Mouse (Mus musculus): ENCODE measurements around the gene Zfp445. TPM values are rescaled to one million over a fixed set of nuclear protein-coding genes. Genes with fewer than 3 reads are reported as not detected.
"Not testable (repeated sequence)": the region's sequence is repeated elsewhere in the genome, so short reads cannot be mapped to it uniquely, and the experiment has no call there.

Zfp445 gene
- total and polyA plus RNA-seq, 3 experiments = 25.4 to 61.5 (median 45.5) TPM

DNA sequence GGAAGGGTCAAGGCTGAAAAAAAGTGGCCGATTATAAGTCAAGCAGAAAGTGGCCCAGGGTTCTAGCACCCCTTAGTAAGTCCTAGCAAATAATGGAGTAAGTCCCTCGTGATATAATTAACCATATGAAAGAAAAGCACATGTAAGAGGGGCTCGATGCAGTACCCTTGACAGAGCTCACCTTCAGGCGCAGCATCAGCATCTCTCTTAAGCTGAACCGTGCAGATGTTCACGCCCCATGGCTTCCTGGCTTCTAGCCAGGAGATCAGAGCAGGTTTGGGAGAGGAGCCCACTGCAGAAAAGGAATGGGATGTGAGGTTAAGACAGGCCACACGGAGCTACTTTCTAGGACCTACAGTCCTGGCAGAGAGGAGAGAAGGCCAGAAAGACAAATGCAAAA, 11.3 kb downstream of the Zfp445 start:
- no peaks in the 10 kb centered on the region for H3K27me3 ChIP-seq (ENCODE audit: control insufficient read depth in 1 of 2, insufficient read depth in 2 of 2, low read length in 2 of 2)
- H3K36me3 ChIP-seq (ENCODE audit: control insufficient read depth in 1 of 2, insufficient read depth in 2 of 2, low read length in 2 of 2) = peaks cover 0 to 65% of the 10 kb centered on the region in 2 experiments; a peak in 2 of 4 replicates
- no peak overlapping the region for H3K9ac ChIP-seq (ENCODE audit: control insufficient read depth, low read depth, low read length, poor library complexity, severe bottlenecking)
- no peak for DNase-seq (ENCODE audit: low read depth, low spot score)
- no peak for TF ChIP-seq CHD2 (IDR thresholded peaks at IDR 0.05; ENCODE audit: low read length)
- no peaks in the 10 kb centered on the region for H3K9me3 ChIP-seq (replicated peaks; ENCODE audit: insufficient read depth, low read length)
- no peaks in the 10 kb centered on the region for H3K4me1 ChIP-seq (ENCODE audit: control insufficient read depth in 1 of 2, insufficient read depth in 2 of 2, low read length in 2 of 2)
- no peak overlapping the region for H3K4me3 ChIP-seq (ENCODE audit: control insufficient read depth in 1 of 2, insufficient read depth in 1 of 2, low read depth in 2 of 2, low read length in 2 of 2)
- H3K79me2 ChIP-seq (ENCODE audit: control insufficient read depth, insufficient read depth, low read length, poor library complexity) = no peaks in the 10 kb centered on the region
- H3K27ac ChIP-seq (ENCODE audit: control insufficient read depth, low read depth, low read length) = no peak overlapping the region

DNA sequence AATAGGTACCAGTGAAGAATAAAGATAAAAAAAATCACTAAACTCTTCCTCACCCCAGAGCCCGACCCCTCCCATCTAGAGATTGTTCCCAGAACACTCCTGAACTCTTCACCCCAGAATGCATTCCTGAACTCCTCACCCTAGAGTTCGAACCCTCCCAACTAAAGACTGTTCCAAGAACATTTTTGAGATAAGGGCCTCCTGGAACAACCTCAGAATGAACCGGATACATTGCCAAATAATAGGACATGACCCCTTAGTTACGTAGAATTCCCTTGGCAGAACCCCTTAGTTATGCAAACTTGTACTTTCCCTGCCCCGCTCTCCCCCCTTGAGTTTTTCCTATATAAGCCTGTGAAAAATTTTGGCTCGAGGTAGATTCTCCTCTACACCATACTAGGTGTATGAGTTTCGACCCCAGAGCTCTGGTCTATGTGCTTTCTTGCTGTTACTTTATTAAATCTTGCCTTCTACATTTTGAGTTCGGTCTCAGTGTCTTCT, 17.9 kb downstream of the Zfp445 start:
- H3K36me3 ChIP-seq (ENCODE audit: control insufficient read depth in 1 of 2, insufficient read depth in 2 of 2, low read length in 2 of 2) = peaks cover 0 to 12% of the 10 kb centered on the region in 2 experiments; a peak in 2 of 4 replicates
- not testable (repeated sequence) for H3K27me3 ChIP-seq (ENCODE audit: control insufficient read depth in 1 of 2, insufficient read depth in 2 of 2, low read length in 2 of 2); H3K79me2 ChIP-seq (ENCODE audit: control insufficient read depth, insufficient read depth, low read length, poor library complexity); H3K9ac ChIP-seq (ENCODE audit: control insufficient read depth, low read depth, low read length, poor library complexity, severe bottlenecking); H3K9me3 ChIP-seq (replicated peaks; ENCODE audit: insufficient read depth, low read length); DNase-seq (ENCODE audit: low read depth, low spot score); H3K27ac ChIP-seq (ENCODE audit: control insufficient read depth, low read depth, low read length); H3K4me1 ChIP-seq (ENCODE audit: control insufficient read depth in 1 of 2, insufficient read depth in 2 of 2, low read length in 2 of 2); H3K4me3 ChIP-seq (ENCODE audit: control insufficient read depth in 1 of 2, insufficient read depth in 1 of 2, low read depth in 2 of 2, low read length in 2 of 2)

DNA sequence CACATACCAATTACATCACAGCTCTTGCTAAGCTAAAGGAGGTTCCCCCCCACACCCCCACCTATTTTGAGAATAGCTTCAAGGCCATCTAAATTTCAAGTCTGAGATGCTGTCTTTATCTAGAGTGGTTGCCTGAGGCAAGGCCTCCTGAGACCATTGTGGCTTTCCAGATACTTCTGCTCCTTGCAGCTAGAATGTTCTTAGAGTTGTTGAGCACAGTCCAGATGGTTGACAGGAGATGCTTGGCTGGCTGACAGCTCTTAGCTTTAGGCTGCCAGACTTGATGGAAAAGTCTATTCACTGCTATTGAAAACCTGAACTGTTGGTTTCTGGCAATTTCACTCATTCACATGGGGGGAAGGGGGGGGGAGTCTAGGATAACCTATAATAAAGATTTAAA, 19.6 kb downstream of the Zfp445 start:
- no peak for TF ChIP-seq ELF1 (IDR thresholded peaks at IDR 0.05; ENCODE audit: low read depth, low read length)
- TF ChIP-seq EP300 (IDR thresholded peaks at IDR 0.05; ENCODE audit: low read depth in 1 of 2, low read length in 2 of 2) = no peak
- no peak for TF ChIP-seq BHLHE40 (IDR thresholded peaks at IDR 0.05; ENCODE audit: borderline replicate concordance, low read depth, low read length)

DNA sequence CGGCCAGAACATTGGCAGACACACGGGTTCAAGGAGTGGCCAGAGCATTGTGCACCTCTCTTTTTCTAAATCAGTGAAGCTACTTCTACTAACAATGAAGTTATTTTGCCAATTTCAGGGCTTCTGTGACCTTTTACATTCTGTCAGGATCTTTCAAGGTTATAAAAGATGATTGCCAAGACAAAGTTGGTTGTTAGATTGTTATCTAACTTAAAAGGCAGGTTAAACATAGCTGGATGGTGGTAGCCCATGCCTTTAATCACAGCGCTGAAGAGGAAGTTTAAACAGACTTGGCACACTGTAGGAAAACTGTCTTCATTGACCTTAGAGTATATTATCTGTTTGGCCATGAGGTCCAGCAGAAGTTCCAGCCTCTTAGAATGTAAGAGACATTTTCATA, 20.2 kb downstream of the Zfp445 start:
- no peak for DNase-seq (ENCODE audit: low read depth, low spot score)
- H3K79me2 ChIP-seq (ENCODE audit: control insufficient read depth, insufficient read depth, low read length, poor library complexity) = no peaks in the 10 kb centered on the region
- no peaks in the 10 kb centered on the region for H3K9me3 ChIP-seq (replicated peaks; ENCODE audit: insufficient read depth, low read length)
- H3K9ac ChIP-seq (ENCODE audit: control insufficient read depth, low read depth, low read length, poor library complexity, severe bottlenecking) = no peak overlapping the region
- H3K4me3 ChIP-seq (ENCODE audit: control insufficient read depth in 1 of 2, insufficient read depth in 1 of 2, low read depth in 2 of 2, low read length in 2 of 2) = no peak overlapping the region
- H3K36me3 ChIP-seq (ENCODE audit: control insufficient read depth in 1 of 2, insufficient read depth in 2 of 2, low read length in 2 of 2) = peaks cover 0 to 2% of the 10 kb centered on the region in 2 experiments; a peak in 1 of 4 replicates
- no peaks in the 10 kb centered on the region for H3K4me1 ChIP-seq (ENCODE audit: control insufficient read depth in 1 of 2, insufficient read depth in 2 of 2, low read length in 2 of 2)
- H3K27me3 ChIP-seq (ENCODE audit: control insufficient read depth in 1 of 2, insufficient read depth in 2 of 2, low read length in 2 of 2) = no peaks in the 10 kb centered on the region
- H3K27ac ChIP-seq (ENCODE audit: control insufficient read depth, low read depth, low read length) = no peak overlapping the region
- no peak for TF ChIP-seq TBP (IDR thresholded peaks at IDR 0.05; ENCODE audit: low read depth, low read length)
- no peak for TF ChIP-seq SIN3A (IDR thresholded peaks at IDR 0.05; ENCODE audit: low read length)
- TF ChIP-seq MYC (IDR thresholded peaks at IDR 0.05; ENCODE audit: low read depth, low read length) = no peak
- TF ChIP-seq ZNF384 (IDR thresholded peaks at IDR 0.05; ENCODE audit: low read depth, low read length) = no peak
- no peak for TF ChIP-seq MAFK (IDR thresholded peaks at IDR 0.05; ENCODE audit: borderline replicate concordance, low read depth, low read length)
- no peak for TF ChIP-seq E2F4 (IDR thresholded peaks at IDR 0.05; ENCODE audit: borderline replicate concordance, low read depth, low read length)
- no peak for TF ChIP-seq MYB (IDR thresholded peaks at IDR 0.05; ENCODE audit: low read depth, low read length)
- no peak for TF ChIP-seq GABPA (IDR thresholded peaks at IDR 0.05; ENCODE audit: low read depth, low read length)
- TF ChIP-seq CHD2 (IDR thresholded peaks at IDR 0.05; ENCODE audit: low read length) = no peak
- TF ChIP-seq UBTF (IDR thresholded peaks at IDR 0.05; ENCODE audit: borderline replicate concordance, insufficient read depth, low read depth, low read length) = no peak
- TF ChIP-seq ZKSCAN1 (IDR thresholded peaks at IDR 0.05; ENCODE audit: low read depth, low read length) = no peak
- TF ChIP-seq ETS1 (IDR thresholded peaks at IDR 0.05; ENCODE audit: low read depth, low read length) = no peak
- no peak for TF ChIP-seq GATA1 (IDR thresholded peaks at IDR 0.05; ENCODE audit: low read depth, low read length)
- no peak for TF ChIP-seq CHD1 (IDR thresholded peaks at IDR 0.05; ENCODE audit: low read depth, low read length)
- TF ChIP-seq RAD21 (IDR thresholded peaks at IDR 0.05; ENCODE audit: low read depth, low read length) = no peak
- no peak for TF ChIP-seq MXI1 (IDR thresholded peaks at IDR 0.05; ENCODE audit: low read depth, low read length)
- TF ChIP-seq BHLHE40 (IDR thresholded peaks at IDR 0.05; ENCODE audit: borderline replicate concordance, low read depth, low read length) = no peak
- TF ChIP-seq ZC3H11A (IDR thresholded peaks at IDR 0.05; ENCODE audit: low read depth, low read length) = no peak
- TF ChIP-seq USF1 (IDR thresholded peaks at IDR 0.05; ENCODE audit: low read depth, low read length) = no peak

More for the DNA sequence above, 19.6 kb downstream of the Zfp445 start:
- H3K79me2 ChIP-seq (ENCODE audit: control insufficient read depth, insufficient read depth, low read length, poor library complexity) = no peaks in the 10 kb centered on the region
- H3K27me3 ChIP-seq (ENCODE audit: control insufficient read depth in 1 of 2, insufficient read depth in 2 of 2, low read length in 2 of 2) = no peaks in the 10 kb centered on the region
- H3K36me3 ChIP-seq (ENCODE audit: control insufficient read depth in 1 of 2, insufficient read depth in 2 of 2, low read length in 2 of 2) = peaks cover 0 to 2% of the 10 kb centered on the region in 2 experiments; a peak in 1 of 4 replicates
- DNase-seq (ENCODE audit: low read depth, low spot score) = no peak
- H3K4me3 ChIP-seq (ENCODE audit: control insufficient read depth in 1 of 2, insufficient read depth in 1 of 2, low read depth in 2 of 2, low read length in 2 of 2) = no peak overlapping the region
- no peak overlapping the region for H3K27ac ChIP-seq (ENCODE audit: control insufficient read depth, low read depth, low read length)
- no peaks in the 10 kb centered on the region for H3K9me3 ChIP-seq (replicated peaks; ENCODE audit: insufficient read depth, low read length)
- no peak overlapping the region for H3K9ac ChIP-seq (ENCODE audit: control insufficient read depth, low read depth, low read length, poor library complexity, severe bottlenecking)
- no peaks in the 10 kb centered on the region for H3K4me1 ChIP-seq (ENCODE audit: control insufficient read depth in 1 of 2, insufficient read depth in 2 of 2, low read length in 2 of 2)

All from MEL (cell line).